Mouse (Mus musculus): ENCODE data around the gene Mpdu1. TPM values are rescaled to one million over a fixed set of nuclear protein-coding genes. Genes with fewer than 3 reads are reported as not detected.

The Mpdu1 gene
- polyA plus RNA-seq, 2 experiments, result 30.8 to 117 TPM

GRCm38 (mm10) chr11:69656065-69656455 is 6.4 kb downstream of the Mpdu1 start:
- no peak for TF ChIP-seq POLR2A (IDR thresholded peaks at IDR 0.05; ENCODE audit: borderline replicate concordance, extremely low read depth, insufficient read depth, insufficient read length)
- WGBS, result 62% methylated on average over 5 of the region's 5 CpGs

DNA sequence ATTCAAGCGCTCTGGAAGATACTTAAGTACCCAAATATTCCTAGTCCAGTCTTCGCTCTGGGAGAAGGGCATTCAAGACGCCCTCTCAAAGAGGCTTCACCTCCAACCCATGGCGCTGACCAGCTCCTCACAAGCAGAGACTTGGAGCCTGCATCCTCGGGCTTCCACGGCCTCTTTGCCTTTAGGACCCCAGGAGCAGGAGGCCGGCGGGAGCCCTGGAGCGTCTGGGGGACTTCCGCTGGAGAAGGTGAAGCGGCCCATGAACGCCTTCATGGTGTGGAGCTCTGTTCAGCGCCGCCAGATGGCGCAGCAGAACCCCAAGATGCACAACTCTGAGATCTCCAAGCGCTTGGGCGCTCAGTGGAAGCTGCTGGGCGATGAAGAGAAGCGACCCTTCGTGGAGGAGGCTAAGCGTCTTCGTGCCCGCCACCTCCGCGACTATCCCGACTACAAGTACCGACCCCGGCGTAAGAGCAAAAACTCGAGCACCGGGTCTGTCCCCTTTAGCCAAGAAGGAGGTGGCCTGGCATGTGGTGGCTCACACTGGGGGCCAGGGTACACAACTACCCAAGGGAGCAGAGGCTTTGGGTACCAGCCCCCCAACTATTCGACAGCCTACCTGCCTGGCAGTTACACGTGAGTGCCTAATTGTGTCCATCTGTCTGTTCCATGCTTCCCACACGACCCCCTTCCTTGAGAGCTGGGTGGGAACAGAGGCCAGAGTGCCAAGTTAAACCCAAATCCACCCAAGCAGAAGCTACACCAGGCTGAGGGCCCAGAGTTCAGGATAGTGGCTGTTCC is 7.0 kb downstream of the Mpdu1 start, which contains the start of gene Sox15:
TSS of gene Sox15 (plus strand) at position 51 of the 801 bp plus-strand sequence.
- H3K27ac ChIP-seq (replicated peaks; ENCODE audit: low read depth, low read length), result peak within 1 kb of the TSS; percentile 15
- ATAC-seq (ENCODE audit: low FRiP score, low read depth) (peak; percentile 62; the same call in 1 of the 2 replicates), DNase-seq (ENCODE audit: low spot score) (peak; percentile 78)
- peak within 1 kb of the TSS; percentile 38 for H3K9ac ChIP-seq (ENCODE audit: low read depth, low read length, severe bottlenecking)
- H3K36me3 ChIP-seq (ENCODE audit: control insufficient read depth, insufficient read depth, low read length), result peaks cover 86% of the 10 kb centered on the region
- H3K27me3 ChIP-seq (ENCODE audit: control insufficient read depth, insufficient read depth, low read length), result no peaks in the 10 kb centered on the region
- peaks cover 12% of the 10 kb centered on the region for H3K4me1 ChIP-seq (ENCODE audit: control insufficient read depth, insufficient read depth, low read length)
- 0 out of 2 replicates have a peak within 1 kb of the TSS, but pooled peaks have one; percentile 4 for H3K4me3 ChIP-seq (replicated peaks; ENCODE audit: low read length)
- H3K9me3 ChIP-seq (ENCODE audit: control insufficient read depth, low read length), result no peaks in the 10 kb centered on the region
- 19% methylated on average over 34 of the region's 34 CpGs for WGBS
- H3K4me2 ChIP-seq (replicated peaks; ENCODE audit: low read depth, low read length, severe bottlenecking), result peak within 1 kb of the TSS; percentile 7; the same call in 1 of the 2 replicates
- TF ChIP-seq POLR2A (IDR thresholded peaks at IDR 0.05; ENCODE audit: borderline replicate concordance, extremely low read depth, insufficient read depth, insufficient read length), result no peak

More at GRCm38 (mm10) chr11:69656065-69656455, 6.4 kb downstream of the Mpdu1 start:
- peaks cover 12% of the 10 kb centered on the region for H3K4me1 ChIP-seq (ENCODE audit: control insufficient read depth, insufficient read depth, low read length)
- H3K27ac ChIP-seq (replicated peaks; ENCODE audit: low read depth, low read length), result no peak overlapping the region
- ATAC-seq (ENCODE audit: low FRiP score, low read depth) (no peak), DNase-seq (ENCODE audit: low spot score) (no peak)
- H3K27me3 ChIP-seq (ENCODE audit: control insufficient read depth, insufficient read depth, low read length), result no peaks in the 10 kb centered on the region
- H3K4me3 ChIP-seq (replicated peaks; ENCODE audit: low read length), result no peak overlapping the region
- no peaks in the 10 kb centered on the region for H3K9me3 ChIP-seq (ENCODE audit: control insufficient read depth, low read length)
- peak overlapping the region; percentile 7; the same call in 1 of the 2 replicates for H3K4me2 ChIP-seq (replicated peaks; ENCODE audit: low read depth, low read length, severe bottlenecking)
- H3K9ac ChIP-seq (ENCODE audit: low read depth, low read length, severe bottlenecking), result peak overlapping the region; percentile 38; the same call in 1 of the 2 replicates
- H3K36me3 ChIP-seq (ENCODE audit: control insufficient read depth, insufficient read depth, low read length), result peaks cover 81% of the 10 kb centered on the region

GRCm38 (mm10) chr11:69654760-69655159 is 7.7 kb downstream of the Mpdu1 start:
- peaks cover 87% of the 10 kb centered on the region for H3K36me3 ChIP-seq (ENCODE audit: control insufficient read depth, insufficient read depth, low read length)
- TF ChIP-seq POLR2A (IDR thresholded peaks at IDR 0.05; ENCODE audit: borderline replicate concordance, extremely low read depth, insufficient read depth, insufficient read length), result no peak
- no peak overlapping the region for H3K4me2 ChIP-seq (replicated peaks; ENCODE audit: low read depth, low read length, severe bottlenecking)
- DNase-seq (ENCODE audit: low spot score) (no peak), ATAC-seq (ENCODE audit: low FRiP score, low read depth) (no peak)
- peaks cover 12% of the 10 kb centered on the region for H3K4me1 ChIP-seq (ENCODE audit: control insufficient read depth, insufficient read depth, low read length)
- WGBS, result 23% methylated on average over 9 of the region's 9 CpGs
- no peak overlapping the region for H3K4me3 ChIP-seq (replicated peaks; ENCODE audit: low read length)
- no peaks in the 10 kb centered on the region for H3K9me3 ChIP-seq (ENCODE audit: control insufficient read depth, low read length)
- H3K27ac ChIP-seq (replicated peaks; ENCODE audit: low read depth, low read length), result peak overlapping the region; percentile 15
- H3K9ac ChIP-seq (ENCODE audit: low read depth, low read length, severe bottlenecking), result peak overlapping the region; percentile 38; the same call in 1 of the 2 replicates
- no peaks in the 10 kb centered on the region for H3K27me3 ChIP-seq (ENCODE audit: control insufficient read depth, insufficient read depth, low read length)

- no peak overlapping the region for H3K4me3 ChIP-seq (replicated peaks; ENCODE audit: low read length)
- no peak overlapping the region for H3K4me2 ChIP-seq (replicated peaks; ENCODE audit: low read depth, low read length, severe bottlenecking)
- 72% methylated on average over 5 of the region's 5 CpGs for WGBS
- no peaks in the 10 kb centered on the region for H3K9me3 ChIP-seq (ENCODE audit: control insufficient read depth, low read length)
- H3K9ac ChIP-seq (ENCODE audit: low read depth, low read length, severe bottlenecking), result no peak overlapping the region
- peaks cover 90% of the 10 kb centered on the region for H3K36me3 ChIP-seq (ENCODE audit: control insufficient read depth, insufficient read depth, low read length)
- ATAC-seq (ENCODE audit: low FRiP score, low read depth), result no peak
- TF ChIP-seq POLR2A (IDR thresholded peaks at IDR 0.05; ENCODE audit: borderline replicate concordance, extremely low read depth, insufficient read depth, insufficient read length), result no peak
- no peak overlapping the region for H3K27ac ChIP-seq (replicated peaks; ENCODE audit: low read depth, low read length)
- peaks cover 12% of the 10 kb centered on the region for H3K4me1 ChIP-seq (ENCODE audit: control insufficient read depth, insufficient read depth, low read length)
- no peak for DNase-seq (ENCODE audit: low spot score)
- H3K27me3 ChIP-seq (ENCODE audit: control insufficient read depth, insufficient read depth, low read length), result no peaks in the 10 kb centered on the region
Observed at GRCm38 (mm10) chr11:69653399-69653798, 9.0 kb downstream of the Mpdu1 start.

DNA sequence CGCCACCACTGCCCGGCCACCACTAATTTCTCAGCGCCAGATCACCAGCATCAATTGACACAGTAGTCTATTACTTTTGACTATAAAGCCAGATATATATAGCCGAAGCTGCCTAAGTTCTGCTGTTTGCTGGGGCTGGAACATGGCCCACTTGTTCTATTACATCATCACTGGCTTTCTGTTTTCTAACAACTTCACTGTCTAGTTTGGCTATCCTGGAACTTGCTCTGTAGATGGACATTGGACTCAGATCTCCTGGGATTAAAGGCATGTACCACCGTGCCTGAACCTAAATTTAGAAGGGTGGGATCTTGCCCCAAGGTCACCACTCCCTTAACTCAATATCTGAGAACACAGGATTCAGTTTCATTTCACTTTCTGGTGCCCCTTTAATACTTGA is 16.6 kb downstream of the Mpdu1 start:
- no peak overlapping the region for H3K4me2 ChIP-seq (replicated peaks; ENCODE audit: low read depth, low read length, severe bottlenecking)
- no peak overlapping the region for H3K27ac ChIP-seq (replicated peaks; ENCODE audit: low read depth, low read length)
- H3K4me1 ChIP-seq (ENCODE audit: control insufficient read depth, insufficient read depth, low read length), result no peaks in the 10 kb centered on the region
- H3K36me3 ChIP-seq (ENCODE audit: control insufficient read depth, insufficient read depth, low read length), result peaks cover 96% of the 10 kb centered on the region
- H3K27me3 ChIP-seq (ENCODE audit: control insufficient read depth, insufficient read depth, low read length), result no peaks in the 10 kb centered on the region
- no peak for DNase-seq (ENCODE audit: low spot score)
- WGBS, result 91% methylated on average over 5 of the region's 5 CpGs
- no peaks in the 10 kb centered on the region for H3K9me3 ChIP-seq (ENCODE audit: control insufficient read depth, low read length)
- H3K9ac ChIP-seq (ENCODE audit: low read depth, low read length, severe bottlenecking), result no peak overlapping the region
- no peak overlapping the region for H3K4me3 ChIP-seq (replicated peaks; ENCODE audit: low read length)
- no peak for TF ChIP-seq POLR2A (IDR thresholded peaks at IDR 0.05; ENCODE audit: borderline replicate concordance, extremely low read depth, insufficient read depth, insufficient read length)
- no peak for ATAC-seq (ENCODE audit: low FRiP score, low read depth)
